Mouse (Mus musculus): ENCODE results near the gene Lcp1.
"Not testable (repeated sequence)": the region's sequence is repeated elsewhere in the genome, so short reads cannot be mapped to it uniquely, and the experiment has no call there.

The Lcp1 gene

GRCm38 (mm10) chr14:75130501-75131318, at the start of gene Lcp1, which contains the start of gene Lrrc63:
Gene Lcp1 (plus strand): TSS chr14:75131101.
Gene Lrrc63 (minus strand): TSS chr14:75130881.
- DNase-seq: peak; percentile 85 to 90

GRCm38 (mm10) chr14:75102956-75103355, 27.9 kb upstream of the Lcp1 start:
- DNase-seq: no peak

GRCm38 (mm10) chr14:75121658-75122057, 9.2 kb upstream of the Lcp1 start:
- no peak for DNase-seq

GRCm38 (mm10) chr14:75131324-75131935, 529 bp downstream of the Lcp1 start:
- DNase-seq: no peak

GRCm38 (mm10) chr14:75136119-75136966, 5.4 kb downstream of the Lcp1 start:
- DNase-seq: peak in 1 of 2 experiments; percentile 14

- no peak for DNase-seq
Measured at GRCm38 (mm10) chr14:75138503-75138902, 7.6 kb downstream of the Lcp1 start.

GRCm38 (mm10) chr14:75139225-75139624, 8.3 kb downstream of the Lcp1 start:
- DNase-seq: no peak

- DNase-seq: not testable (repeated sequence)
Measured at GRCm38 (mm10) chr14:75147706-75148105, 16.8 kb downstream of the Lcp1 start.

GRCm38 (mm10) chr14:75148229-75148628, 17.3 kb downstream of the Lcp1 start:
- peak; percentile 32 to 47 for DNase-seq

- no peak for DNase-seq
Measured at GRCm38 (mm10) chr14:75150653-75151052, 19.8 kb downstream of the Lcp1 start.

- DNase-seq: no peak
Measured at GRCm38 (mm10) chr14:75151146-75151545, 20.2 kb downstream of the Lcp1 start.

- DNase-seq: no peak
Measured at GRCm38 (mm10) chr14:75154481-75154880, 23.6 kb downstream of the Lcp1 start.

GRCm38 (mm10) chr14:75159375-75159774, 28.5 kb downstream of the Lcp1 start:
- DNase-seq: no peak

- DNase-seq: no peak
Measured at GRCm38 (mm10) chr14:75163866-75164265, 33.0 kb downstream of the Lcp1 start.

GRCm38 (mm10) chr14:75164345-75164744, 33.4 kb downstream of the Lcp1 start:
- no peak for DNase-seq

GRCm38 (mm10) chr14:75165574-75166131, 34.8 kb downstream of the Lcp1 start:
- DNase-seq: no peak

- DNase-seq: no peak
Measured at GRCm38 (mm10) chr14:75168501-75168900, 37.6 kb downstream of the Lcp1 start.

- no peak for DNase-seq
Measured at GRCm38 (mm10) chr14:75170546-75170945, 39.6 kb downstream of the Lcp1 start.

- DNase-seq: no peak
Measured at GRCm38 (mm10) chr14:75174296-75174695, 43.4 kb downstream of the Lcp1 start.

- no peak for DNase-seq
Measured at GRCm38 (mm10) chr14:75174731-75175555, 44.0 kb downstream of the Lcp1 start.

GRCm38 (mm10) chr14:75175781-75176180, 44.9 kb downstream of the Lcp1 start:
- DNase-seq: no peak

Measured in kidney, postnatal 4 days (tissue).